Mouse (Mus musculus) layer of hippocampus, adult 18-20 months (tissue): ENCODE data around the gene Atp13a2. TPM values are rescaled to one million over a fixed set of nuclear protein-coding genes. Genes with fewer than 3 reads are reported as not detected.

Experiments
- DNase-seq, 2 experiments: peaks; one replicate each; pipeline ENCODE4 v3.0.0; 2022; ENCODE audit warnings: low spot score in 2 of 2
- total RNA-seq, 2 experiments: library from RNA; stranded (reverse); gene quantifications; 2 replicates each; pipeline ENCODE4 v1.2.3; 2021

Atp13a2 gene
- total RNA-seq, 2 experiments from 2014 or later: 151 to 157 TPM

GRCm38 (mm10) chr4:140992215-140992614 lies 5.5 kb downstream of the Atp13a2 start:
- DNase-seq: no peak

GRCm38 (mm10) chr4:140993846-140994245 lies 7.2 kb downstream of the Atp13a2 start:
- no peak for DNase-seq

GRCm38 (mm10) chr4:140995811-140996210 lies 9.1 kb downstream of the Atp13a2 start:
- no peak for DNase-seq

- DNase-seq: no peak
Measured at GRCm38 (mm10) chr4:140996812-140997211, 10.1 kb downstream of the Atp13a2 start.

- no peak for DNase-seq
Measured at GRCm38 (mm10) chr4:141005983-141006382, 19.3 kb downstream of the Atp13a2 start.

- DNase-seq: no peak
Measured at GRCm38 (mm10) chr4:141008028-141008427, 21.4 kb downstream of the Atp13a2 start.

- no peak for DNase-seq
Measured at GRCm38 (mm10) chr4:141010118-141010517, 23.4 kb downstream of the Atp13a2 start, which contains the start of gene Mfap2. Gene Mfap2, plus strand, starts transcription at chr4:141010418.

GRCm38 (mm10) chr4:141010526-141010925 lies 23.9 kb downstream of the Atp13a2 start:
- DNase-seq: no peak

GRCm38 (mm10) chr4:141010941-141011429 lies 24.3 kb downstream of the Atp13a2 start:
- no peak for DNase-seq

GRCm38 (mm10) chr4:141011556-141012328 lies 25.1 kb downstream of the Atp13a2 start:
- DNase-seq: no peak

- DNase-seq: no peak
Measured at GRCm38 (mm10) chr4:141012558-141012957, 25.9 kb downstream of the Atp13a2 start.

GRCm38 (mm10) chr4:141014114-141014513 lies 27.4 kb downstream of the Atp13a2 start:
- DNase-seq: no peak

- DNase-seq: no peak
Measured at GRCm38 (mm10) chr4:141014856-141015255, 28.2 kb downstream of the Atp13a2 start.

- DNase-seq: no peak
Measured at GRCm38 (mm10) chr4:141015356-141015755, 28.7 kb downstream of the Atp13a2 start.

- no peak for DNase-seq
Measured at GRCm38 (mm10) chr4:141016311-141016710, 29.6 kb downstream of the Atp13a2 start.

- DNase-seq: no peak
Measured at GRCm38 (mm10) chr4:141017657-141018436, 31.2 kb downstream of the Atp13a2 start.

- no peak for DNase-seq
Measured at GRCm38 (mm10) chr4:141020220-141020619, 33.5 kb downstream of the Atp13a2 start.

- no peak for DNase-seq
Measured at GRCm38 (mm10) chr4:141020811-141021613, 34.3 kb downstream of the Atp13a2 start.

GRCm38 (mm10) chr4:141021614-141021929 lies 34.9 kb downstream of the Atp13a2 start:
- DNase-seq: no peak

- DNase-seq: peak in 1 of 2 experiments; percentile 67
Measured at GRCm38 (mm10) chr4:141024052-141024451, 37.4 kb downstream of the Atp13a2 start.

GRCm38 (mm10) chr4:141024992-141025391 lies 38.3 kb downstream of the Atp13a2 start:
- no peak for DNase-seq
